Mouse (Mus musculus): ENCODE results near the gene Lpcat4.

Gene Lpcat4

GRCm38 (mm10) chr2:112239212-112239934, at the start of gene Lpcat4:
Gene Lpcat4, plus strand, starts transcription at chr2:112239468.
- no peak for DNase-seq (ENCODE audit: low read depth, low spot score)

- DNase-seq (ENCODE audit: low read depth, low spot score), result peak; percentile 47
Measured at GRCm38 (mm10) chr2:112196859-112197258, 42.4 kb upstream of the Lpcat4 start.

- DNase-seq (ENCODE audit: low read depth, low spot score), result no peak
Measured at GRCm38 (mm10) chr2:112203056-112203455, 36.2 kb upstream of the Lpcat4 start.

- DNase-seq (ENCODE audit: low read depth, low spot score), result no peak
Measured at GRCm38 (mm10) chr2:112210142-112210541, 29.1 kb upstream of the Lpcat4 start.

- no peak for DNase-seq (ENCODE audit: low read depth, low spot score)
Measured at GRCm38 (mm10) chr2:112210699-112211098, 28.6 kb upstream of the Lpcat4 start.

GRCm38 (mm10) chr2:112215977-112216376, 23.3 kb upstream of the Lpcat4 start:
- DNase-seq (ENCODE audit: low read depth, low spot score), result no peak

- DNase-seq (ENCODE audit: low read depth, low spot score), result no peak
Measured at GRCm38 (mm10) chr2:112217614-112218013, 21.7 kb upstream of the Lpcat4 start.

GRCm38 (mm10) chr2:112220880-112221279, 18.4 kb upstream of the Lpcat4 start:
- no peak for DNase-seq (ENCODE audit: low read depth, low spot score)

- DNase-seq (ENCODE audit: low read depth, low spot score), result no peak
Measured at GRCm38 (mm10) chr2:112222607-112223006, 16.7 kb upstream of the Lpcat4 start.

- peak; percentile 80 for DNase-seq (ENCODE audit: low read depth, low spot score)
Measured at GRCm38 (mm10) chr2:112224356-112224755, 14.9 kb upstream of the Lpcat4 start.

- no peak for DNase-seq (ENCODE audit: low read depth, low spot score)
Measured at GRCm38 (mm10) chr2:112232623-112233022, 6.6 kb upstream of the Lpcat4 start.

- DNase-seq (ENCODE audit: low read depth, low spot score), result no peak
Measured at GRCm38 (mm10) chr2:112236620-112237019, 2.6 kb upstream of the Lpcat4 start.

- DNase-seq (ENCODE audit: low read depth, low spot score), result no peak
Measured at GRCm38 (mm10) chr2:112238006-112238405, 1.3 kb upstream of the Lpcat4 start.

GRCm38 (mm10) chr2:112239935-112240721, 860 bp downstream of the Lpcat4 start:
- DNase-seq (ENCODE audit: low read depth, low spot score), result no peak

- no peak for DNase-seq (ENCODE audit: low read depth, low spot score)
Measured at GRCm38 (mm10) chr2:112241787-112242186, 2.5 kb downstream of the Lpcat4 start.

- no peak for DNase-seq (ENCODE audit: low read depth, low spot score)
Measured at GRCm38 (mm10) chr2:112245307-112245706, 6.0 kb downstream of the Lpcat4 start.

- DNase-seq (ENCODE audit: low read depth, low spot score), result no peak
Measured at GRCm38 (mm10) chr2:112246193-112246592, 6.9 kb downstream of the Lpcat4 start.

- DNase-seq (ENCODE audit: low read depth, low spot score), result no peak
Measured at GRCm38 (mm10) chr2:112247323-112247722, 8.1 kb downstream of the Lpcat4 start.

GRCm38 (mm10) chr2:112249780-112250453, 10.6 kb downstream of the Lpcat4 start:
- peak; percentile 86 for DNase-seq (ENCODE audit: low read depth, low spot score)

- DNase-seq (ENCODE audit: low read depth, low spot score), result no peak
Measured at GRCm38 (mm10) chr2:112254675-112255515, 15.6 kb downstream of the Lpcat4 start.

- no peak for DNase-seq (ENCODE audit: low read depth, low spot score)
Measured at GRCm38 (mm10) chr2:112259241-112259962, 20.1 kb downstream of the Lpcat4 start, which contains the start of gene Nutm1. Gene Nutm1, minus strand, starts transcription at chr2:112259291.
